Mouse (Mus musculus): Measurements from ENCODE around the gene Mrrf.
"Not testable (repeated sequence)": the region's sequence is repeated elsewhere in the genome, so short reads cannot be mapped to it uniquely, and the experiment has no call there.

The Mrrf gene

DNA sequence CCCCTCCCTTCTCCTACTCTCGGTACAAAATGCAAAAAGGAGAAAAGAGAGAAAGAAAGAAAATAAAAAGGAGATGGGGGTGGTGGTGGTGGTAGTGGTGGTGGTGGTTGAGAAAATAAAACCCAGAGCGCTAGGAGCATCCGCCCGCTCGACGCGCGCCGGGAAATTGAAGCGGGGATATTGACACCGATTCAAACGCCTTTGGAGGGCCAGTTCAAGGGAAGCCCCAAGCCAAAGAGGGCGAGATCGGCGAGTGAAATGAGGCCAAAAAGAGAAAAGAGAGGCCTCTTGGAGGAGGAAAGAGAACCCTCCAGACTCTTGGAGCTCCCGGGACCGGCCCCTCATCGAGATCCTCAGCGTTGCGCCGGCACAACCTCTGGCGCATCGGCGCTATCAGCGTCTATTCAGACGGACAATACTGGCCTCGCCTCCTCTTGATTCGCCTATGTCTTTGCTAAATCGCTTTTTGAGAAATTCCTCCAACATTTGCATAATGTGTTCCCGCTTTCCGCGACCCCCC is 31.7 kb upstream of the Mrrf start:
- Histone ChIP-seq H3K27me3 (ENCODE audit: control insufficient read depth, insufficient read depth, low read length, poor library complexity, severe bottlenecking) (no peaks in the 10 kb centered on the region; the same call in 1 of the 2 replicates), H3K36me3 (ENCODE audit: control insufficient read depth, insufficient read depth, low read length, poor library complexity, severe bottlenecking) (no peaks in the 10 kb centered on the region)
- no peak for DNase-seq (ENCODE audit: low read depth, low spot score)

DNA sequence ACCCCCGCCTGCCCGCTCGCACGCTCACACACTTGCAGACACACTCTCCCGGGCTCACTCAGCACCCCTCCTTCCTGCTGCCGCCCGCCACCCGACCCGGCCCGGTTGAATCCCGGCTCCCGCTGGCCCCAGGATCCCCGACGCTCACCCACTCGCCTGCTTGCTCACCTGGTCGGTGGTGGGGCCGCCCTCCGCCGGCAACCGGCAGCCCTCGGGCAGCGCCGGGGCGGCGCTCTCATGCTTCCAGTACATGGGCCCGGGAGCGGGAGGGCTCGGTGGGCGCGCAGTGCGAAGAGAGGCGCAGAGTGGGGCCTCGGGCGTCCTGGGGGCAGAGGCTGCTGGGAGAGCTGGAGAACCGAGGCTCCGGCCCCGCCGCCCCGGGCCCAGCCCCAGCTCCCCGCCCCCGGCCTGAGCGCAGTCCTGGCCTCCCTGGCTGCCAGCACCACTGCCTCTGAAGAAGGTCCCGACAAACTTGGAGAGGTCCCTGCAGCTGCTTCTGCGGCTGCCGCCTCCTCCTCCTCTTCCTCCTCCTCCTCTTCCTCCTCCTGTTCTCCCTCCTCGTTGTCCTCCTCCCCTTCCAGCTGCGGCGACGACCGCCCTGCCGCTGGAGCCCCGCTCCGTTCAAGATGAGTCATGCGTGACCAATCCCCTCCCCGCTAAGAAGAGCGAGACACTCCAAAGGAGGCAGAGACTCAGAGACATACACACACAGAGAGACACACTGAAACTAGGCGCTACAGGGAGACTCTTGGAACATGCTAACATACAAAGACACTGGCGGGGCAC is 31.0 kb upstream of the Mrrf start, which contains the start of gene Lhx6:
TSS of gene Lhx6 (minus strand) at position 453 of the 786 bp plus-strand sequence.
- DNase-seq (ENCODE audit: low read depth, low spot score) = no peak
- no peaks in the 10 kb centered on the region; the same call in 1 of the 2 replicates for H3K27me3 ChIP-seq (ENCODE audit: control insufficient read depth, insufficient read depth, low read length, poor library complexity, severe bottlenecking)
- no peaks in the 10 kb centered on the region for H3K36me3 ChIP-seq (ENCODE audit: control insufficient read depth, insufficient read depth, low read length, poor library complexity, severe bottlenecking)

- H3K27me3 ChIP-seq (ENCODE audit: control insufficient read depth, insufficient read depth, low read length, poor library complexity, severe bottlenecking) = no peaks in the 10 kb centered on the region; the same call in 1 of the 2 replicates
- no peaks in the 10 kb centered on the region for H3K36me3 ChIP-seq (ENCODE audit: control insufficient read depth, insufficient read depth, low read length, poor library complexity, severe bottlenecking)
- no peak for DNase-seq (ENCODE audit: low read depth, low spot score)
Observed at GRCm38 (mm10) chr2:36108615-36109014, 27.6 kb upstream of the Mrrf start.

DNA sequence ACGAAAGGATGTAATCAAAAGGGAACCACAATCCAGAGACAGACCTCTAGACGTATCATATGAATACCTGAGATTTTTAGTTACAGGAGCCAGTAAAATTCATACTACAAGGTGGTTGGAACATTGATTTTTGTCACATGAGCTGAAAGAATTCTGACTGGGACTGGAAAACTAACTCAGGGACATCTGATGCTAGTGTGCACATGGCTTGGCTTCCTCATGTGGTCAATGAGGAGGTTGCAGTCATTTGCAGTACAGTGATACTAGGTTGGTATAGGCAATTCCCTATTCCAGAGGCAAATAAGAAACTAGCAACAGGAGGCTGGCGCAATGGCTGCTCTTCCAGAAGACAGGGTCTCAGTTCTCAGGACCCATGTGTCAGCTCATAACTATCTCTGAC is 23.6 kb upstream of the Mrrf start:
- Histone ChIP-seq H3K27me3 (ENCODE audit: control insufficient read depth, insufficient read depth, low read length, poor library complexity, severe bottlenecking) (no peaks in the 10 kb centered on the region; the same call in 1 of the 2 replicates), H3K36me3 (ENCODE audit: control insufficient read depth, insufficient read depth, low read length, poor library complexity, severe bottlenecking) (no peaks in the 10 kb centered on the region; the same call in 1 of the 2 replicates)
- no peak for DNase-seq (ENCODE audit: low read depth, low spot score)

DNA sequence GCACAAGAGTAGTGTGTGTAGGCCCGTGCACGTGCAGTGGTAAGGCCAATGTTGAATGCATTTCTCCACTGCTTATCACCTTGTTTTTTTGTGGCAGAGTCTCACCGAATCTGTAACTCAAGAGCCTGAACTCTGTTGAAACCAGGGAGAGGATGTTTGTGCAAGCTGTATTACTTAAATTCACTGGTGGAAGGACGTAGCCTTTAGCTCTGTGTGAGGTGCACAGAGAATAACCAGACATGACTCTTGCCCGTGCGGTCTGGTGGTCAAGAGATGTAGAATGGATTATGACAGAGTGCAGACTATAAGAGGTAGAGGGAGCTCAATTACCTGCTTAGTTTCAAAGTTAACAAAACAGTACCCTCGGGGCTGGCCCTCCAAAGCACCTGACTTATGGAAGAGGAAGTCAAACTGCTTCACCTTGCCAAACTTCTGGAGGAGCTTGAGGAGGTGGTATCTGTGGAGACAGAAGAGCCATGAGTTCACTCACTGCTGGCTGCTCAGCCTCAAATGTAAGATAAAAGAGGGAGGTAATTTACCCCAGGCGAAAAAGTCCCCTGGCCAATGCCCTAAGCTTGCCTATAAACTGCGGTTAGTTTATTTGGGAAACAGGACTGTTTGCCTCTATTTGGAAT is 9.3 kb upstream of the Mrrf start:
- peaks cover 12% of the 10 kb centered on the region for H3K36me3 ChIP-seq (ENCODE audit: control insufficient read depth, insufficient read depth, low read length, poor library complexity, severe bottlenecking)
- DNase-seq (ENCODE audit: low read depth, low spot score) = no peak
- no peaks in the 10 kb centered on the region for H3K27me3 ChIP-seq (ENCODE audit: control insufficient read depth, insufficient read depth, low read length, poor library complexity, severe bottlenecking)

- no peaks in the 10 kb centered on the region for H3K27me3 ChIP-seq (ENCODE audit: control insufficient read depth, insufficient read depth, low read length, poor library complexity, severe bottlenecking)
- peaks cover 9% of the 10 kb centered on the region for H3K36me3 ChIP-seq (ENCODE audit: control insufficient read depth, insufficient read depth, low read length, poor library complexity, severe bottlenecking)
- no peak for DNase-seq (ENCODE audit: low read depth, low spot score)
Observed at GRCm38 (mm10) chr2:36127973-36128372, 8.2 kb upstream of the Mrrf start.

- Histone ChIP-seq H3K27me3 (ENCODE audit: control insufficient read depth, insufficient read depth, low read length, poor library complexity, severe bottlenecking) (no peaks in the 10 kb centered on the region), H3K36me3 (ENCODE audit: control insufficient read depth, insufficient read depth, low read length, poor library complexity, severe bottlenecking) (peaks cover 6% of the 10 kb centered on the region)
- DNase-seq (ENCODE audit: low read depth, low spot score) = no peak
Observed at GRCm38 (mm10) chr2:36129051-36129450, 7.1 kb upstream of the Mrrf start.

GRCm38 (mm10) chr2:36135887-36136286 is 302 bp upstream of the Mrrf start:
- DNase-seq (ENCODE audit: low read depth, low spot score) = no peak
- peaks cover 2% of the 10 kb centered on the region for H3K36me3 ChIP-seq (ENCODE audit: control insufficient read depth, insufficient read depth, low read length, poor library complexity, severe bottlenecking)
- no peaks in the 10 kb centered on the region for H3K27me3 ChIP-seq (ENCODE audit: control insufficient read depth, insufficient read depth, low read length, poor library complexity, severe bottlenecking)

DNA sequence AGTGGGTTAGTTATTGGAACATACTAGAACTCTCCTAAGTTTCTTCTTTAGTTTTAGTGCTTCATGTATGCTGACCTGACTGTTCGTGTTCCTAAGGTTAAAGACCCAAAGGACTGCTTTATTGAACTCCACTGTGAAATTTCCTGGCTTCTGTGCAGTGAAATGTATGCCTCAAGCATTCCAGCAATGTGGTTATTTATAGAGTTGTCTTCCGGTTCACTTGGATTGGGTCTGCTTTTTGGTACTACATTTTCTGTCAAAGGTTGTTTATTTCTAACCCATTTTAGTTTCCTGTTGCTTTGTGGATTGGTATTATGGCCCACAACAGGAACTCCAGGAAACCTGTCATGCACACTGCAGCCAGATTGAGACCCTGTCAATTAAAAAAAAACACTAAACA is 2.9 kb downstream of the Mrrf start:
- no peak for DNase-seq (ENCODE audit: low read depth, low spot score)
- Histone ChIP-seq H3K36me3 (ENCODE audit: control insufficient read depth, insufficient read depth, low read length, poor library complexity, severe bottlenecking) (0 out of 2 replicates have a peak, but pooled peaks cover 2% of the 10 kb centered on the region), H3K27me3 (ENCODE audit: control insufficient read depth, insufficient read depth, low read length, poor library complexity, severe bottlenecking) (no peaks in the 10 kb centered on the region)

- no peak for DNase-seq (ENCODE audit: low read depth, low spot score)
- H3K36me3 ChIP-seq (ENCODE audit: control insufficient read depth, insufficient read depth, low read length, poor library complexity, severe bottlenecking) = 0 out of 2 replicates have a peak, but pooled peaks cover 6% of the 10 kb centered on the region
- H3K27me3 ChIP-seq (ENCODE audit: control insufficient read depth, insufficient read depth, low read length, poor library complexity, severe bottlenecking) = no peaks in the 10 kb centered on the region
Observed at GRCm38 (mm10) chr2:36148876-36149365, 12.7 kb downstream of the Mrrf start.

GRCm38 (mm10) chr2:36152401-36152800 is 16.2 kb downstream of the Mrrf start:
- not testable (repeated sequence) for H3K27me3 ChIP-seq (ENCODE audit: control insufficient read depth, insufficient read depth, low read length, poor library complexity, severe bottlenecking); H3K36me3 ChIP-seq (ENCODE audit: control insufficient read depth, insufficient read depth, low read length, poor library complexity, severe bottlenecking); DNase-seq (ENCODE audit: low read depth, low spot score)

DNA sequence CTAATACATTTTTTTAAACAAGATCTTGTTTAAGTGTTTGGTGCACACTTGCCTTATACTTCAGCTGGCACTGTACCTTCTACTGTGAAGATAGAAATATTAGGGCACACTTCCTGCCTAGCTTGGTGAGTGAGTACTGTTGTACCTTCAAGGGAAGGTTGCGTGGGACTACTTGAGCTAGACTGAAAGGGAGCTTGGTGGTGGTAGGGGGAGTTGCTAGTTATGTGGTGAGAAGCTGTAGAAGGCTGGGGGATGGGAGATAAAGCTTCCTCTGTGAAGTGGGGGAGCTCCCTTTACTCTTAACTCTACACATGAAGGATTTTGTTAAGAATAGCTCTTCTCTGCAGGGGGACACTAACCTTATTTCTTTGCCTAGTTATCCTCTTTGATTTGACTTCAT is 21.3 kb downstream of the Mrrf start:
- DNase-seq (ENCODE audit: low read depth, low spot score) = no peak
- H3K36me3 ChIP-seq (ENCODE audit: control insufficient read depth, insufficient read depth, low read length, poor library complexity, severe bottlenecking) = peaks cover 10% of the 10 kb centered on the region; the same call in 1 of the 2 replicates

GRCm38 (mm10) chr2:36159336-36159735 is 23.1 kb downstream of the Mrrf start:
- Histone ChIP-seq H3K27me3 (ENCODE audit: control insufficient read depth, insufficient read depth, low read length, poor library complexity, severe bottlenecking) (no peaks in the 10 kb centered on the region), H3K36me3 (ENCODE audit: control insufficient read depth, insufficient read depth, low read length, poor library complexity, severe bottlenecking) (peaks cover 12% of the 10 kb centered on the region)
- DNase-seq (ENCODE audit: low read depth, low spot score) = no peak

More for the DNA sequence above, 21.3 kb downstream of the Mrrf start:
- no peaks in the 10 kb centered on the region for H3K27me3 ChIP-seq (ENCODE audit: control insufficient read depth, insufficient read depth, low read length, poor library complexity, severe bottlenecking)

GRCm38 (mm10) chr2:36167990-36168618 is 31.9 kb downstream of the Mrrf start:
- no peak for DNase-seq (ENCODE audit: low read depth, low spot score)
- Histone ChIP-seq H3K27me3 (ENCODE audit: control insufficient read depth, insufficient read depth, low read length, poor library complexity, severe bottlenecking) (no peaks in the 10 kb centered on the region), H3K36me3 (ENCODE audit: control insufficient read depth, insufficient read depth, low read length, poor library complexity, severe bottlenecking) (peaks cover 5% of the 10 kb centered on the region; the same call in 1 of the 2 replicates)
